Mouse (Mus musculus) yolk sac, embryonic 10.5 days (tissue): ENCODE measurements around the gene Trrap.
A peak's percentile ranks its signal among the peaks of the same experiment; 100 is the strongest.

ENCODE experiments used
- DNase-seq: peaks from one replicate; pipeline ENCODE4 v3.0.0-alpha.2; 2017; ENCODE audit warnings: low spot score

Gene Trrap

DNA sequence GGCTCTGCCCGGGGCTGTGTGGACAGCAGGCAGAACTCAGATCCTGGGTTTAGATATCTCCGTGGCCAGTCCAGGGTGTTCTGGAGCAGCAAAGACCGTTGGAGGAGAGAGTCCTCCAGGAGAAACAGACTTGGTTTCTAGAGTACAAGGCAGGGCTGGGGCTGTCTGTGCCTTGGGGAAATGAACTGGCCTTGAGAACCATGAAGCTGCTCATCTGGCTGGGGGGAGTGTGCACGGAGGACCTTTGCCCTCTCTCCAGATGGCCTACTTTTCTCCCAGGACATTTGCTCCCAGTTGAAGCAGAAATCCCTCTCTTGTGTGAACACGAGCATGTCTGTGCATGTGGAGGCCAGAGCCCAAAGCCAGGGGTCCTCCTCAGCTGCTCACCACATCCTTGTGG is 104.8 kb downstream of the Trrap start:
- DNase-seq = peak; percentile 29

DNA sequence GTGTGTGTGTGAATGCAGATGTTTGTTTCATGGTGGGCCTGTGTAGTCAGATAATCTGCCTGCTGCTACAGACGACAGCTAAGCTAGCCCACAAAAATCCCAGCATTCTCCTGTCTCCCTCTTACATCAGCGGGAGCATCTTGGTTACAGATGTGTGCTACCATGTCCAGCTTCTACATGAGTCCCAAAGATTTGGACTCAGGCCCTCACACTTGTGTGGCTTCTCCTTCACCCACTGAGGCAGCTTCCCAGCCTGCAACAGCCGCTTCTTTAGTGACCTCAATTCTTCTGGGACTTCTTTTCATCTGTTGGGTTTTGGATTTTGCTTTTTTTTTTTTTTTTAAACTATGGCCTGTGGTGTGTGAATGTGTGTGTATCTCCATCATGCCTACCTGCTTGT is 105.3 kb downstream of the Trrap start:
- no peak for DNase-seq

- DNase-seq = no peak
Observed at GRCm38 (mm10) chr5:144875227-144875626, 107.7 kb downstream of the Trrap start.

GRCm38 (mm10) chr5:144875892-144876291 is 108.4 kb downstream of the Trrap start:
- peak; percentile 40 for DNase-seq

DNA sequence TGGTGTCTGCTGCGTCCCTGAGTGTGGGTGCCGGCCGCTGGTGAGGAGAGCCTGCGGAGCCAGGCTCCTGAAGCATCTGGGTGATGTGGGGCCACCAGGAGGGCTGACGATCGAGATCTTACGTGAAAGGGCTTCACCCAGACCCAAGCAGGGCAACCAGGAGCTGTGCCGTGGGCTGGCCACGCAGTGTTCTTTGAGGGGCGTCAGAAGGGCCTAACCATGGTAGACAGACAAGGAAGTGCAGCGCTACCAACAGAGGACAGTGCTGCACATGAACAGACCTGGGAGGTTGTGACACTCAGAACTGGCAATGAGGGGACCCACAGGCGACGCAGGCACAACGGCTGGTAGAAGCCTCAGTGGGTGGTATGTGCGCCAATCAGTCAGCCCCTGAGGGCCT is 109.5 kb downstream of the Trrap start:
- DNase-seq = no peak

- no peak for DNase-seq
Observed at GRCm38 (mm10) chr5:144881670-144882399, 114.3 kb downstream of the Trrap start.

DNA sequence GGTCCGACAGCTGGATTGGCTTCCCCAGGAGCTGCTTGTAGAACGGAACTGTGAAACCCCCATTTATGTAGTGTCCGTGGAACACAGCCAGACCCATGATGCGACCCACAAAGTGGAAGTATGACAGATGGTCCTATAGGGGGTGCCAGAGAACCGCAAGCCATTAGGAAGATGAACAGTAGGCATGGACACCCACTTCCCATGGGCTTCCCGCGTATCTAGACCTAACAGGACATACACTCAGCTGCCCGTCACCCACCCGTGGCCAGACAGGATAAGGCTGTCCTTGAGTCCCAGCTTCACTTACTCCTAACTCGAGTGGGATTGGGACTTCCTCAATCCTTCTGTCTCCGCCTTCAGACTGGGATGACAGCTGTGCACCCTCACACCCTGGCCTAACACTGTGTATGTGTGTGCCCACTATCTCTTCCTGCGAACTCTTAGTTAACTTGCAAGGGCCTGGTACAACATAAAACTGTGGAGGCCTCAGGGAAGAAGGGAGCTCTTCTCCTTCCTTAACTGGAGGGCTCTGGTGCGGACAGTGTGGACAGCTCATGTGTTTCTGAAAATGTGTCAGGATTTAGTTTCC is 117.2 kb downstream of the Trrap start:
- DNase-seq = no peak

GRCm38 (mm10) chr5:144885968-144886650 is 118.6 kb downstream of the Trrap start:
- no peak for DNase-seq

DNA sequence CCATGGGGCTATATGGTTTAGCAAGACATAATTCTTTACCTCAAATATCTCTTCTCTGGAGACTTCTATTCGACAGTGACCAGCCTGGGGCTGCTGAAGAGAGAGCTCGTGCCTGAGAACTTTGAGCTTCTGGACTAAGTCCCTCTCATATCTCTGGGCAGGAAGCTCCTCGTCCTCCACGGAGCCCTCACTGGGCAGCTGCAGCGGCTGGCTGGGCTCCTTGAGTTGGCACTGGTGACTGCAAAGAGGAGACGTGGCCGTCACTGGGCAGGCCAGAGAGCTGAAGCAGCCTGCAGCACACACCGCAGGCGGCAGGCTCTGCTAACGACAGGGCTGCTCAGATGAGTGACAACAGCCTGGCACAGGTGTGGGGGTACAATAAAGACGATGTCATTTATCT is 123.7 kb downstream of the Trrap start:
- no peak for DNase-seq

DNA sequence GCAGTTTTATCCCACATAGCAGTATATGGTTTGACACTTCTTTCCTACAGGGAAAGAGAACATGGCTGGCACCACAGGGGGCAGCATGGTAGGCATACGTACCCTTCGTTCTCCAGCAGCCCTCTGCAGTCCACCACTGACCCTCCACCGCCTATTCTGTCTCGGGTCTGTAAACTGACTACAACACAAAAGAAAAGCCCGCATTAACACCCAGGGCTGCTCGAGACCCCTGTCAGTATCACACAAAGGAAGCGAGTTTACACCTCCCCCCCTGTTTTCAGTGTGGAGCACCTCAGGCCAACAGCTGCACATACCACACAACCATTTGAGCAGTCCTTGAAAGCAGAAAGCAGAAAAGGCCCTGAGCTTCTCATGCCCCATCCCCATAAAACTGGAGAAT is 130.3 kb downstream of the Trrap start:
- DNase-seq = no peak

DNA sequence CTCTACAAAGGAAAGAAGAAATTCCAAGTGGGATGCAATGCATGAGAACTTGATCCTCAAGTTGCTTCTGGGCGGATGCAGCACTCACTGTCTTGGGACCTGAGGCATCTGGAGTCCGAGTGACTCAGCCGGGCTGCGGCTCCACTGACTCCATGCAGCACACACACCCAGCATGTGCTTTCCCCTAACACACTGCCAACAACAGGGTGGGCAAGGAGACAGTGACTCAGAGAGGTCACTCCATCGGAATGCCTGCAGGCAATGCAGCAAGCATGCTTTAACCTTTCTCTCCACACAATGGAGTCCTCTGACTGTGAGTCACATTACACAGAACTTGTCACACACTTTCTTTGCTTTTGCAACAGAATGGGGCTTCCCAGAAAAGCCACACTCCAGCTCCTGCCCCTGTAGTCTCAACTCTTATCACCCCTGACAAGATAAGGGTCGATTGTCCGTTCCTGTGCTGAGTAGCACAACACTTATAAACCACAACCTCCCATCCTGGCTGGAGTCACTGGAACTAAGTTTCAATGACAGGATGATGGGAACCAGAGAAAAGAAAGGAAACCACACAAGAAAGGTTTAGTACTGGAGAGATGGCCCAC is 131.0 kb downstream of the Trrap start:
- DNase-seq = peak; percentile 14

DNA sequence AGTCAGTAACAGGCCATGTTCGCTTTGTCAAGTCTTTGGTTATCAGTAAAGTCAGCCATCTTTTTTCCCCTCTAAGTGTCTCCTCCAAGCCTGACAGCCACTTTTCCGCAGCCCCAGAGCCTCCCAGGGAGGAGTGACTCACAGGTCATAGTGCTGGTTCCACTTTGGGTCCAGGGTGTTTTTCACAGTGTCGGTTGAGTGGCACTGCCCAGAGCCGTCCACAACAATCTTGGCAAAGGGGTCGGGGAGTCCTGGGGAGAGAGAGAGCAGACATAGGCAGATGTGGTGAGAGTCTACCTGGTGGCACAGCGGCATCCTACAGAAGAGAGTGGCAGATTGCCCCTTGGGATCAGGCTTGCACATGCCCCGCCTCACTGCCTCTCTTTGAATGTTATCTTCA is 133.5 kb downstream of the Trrap start:
- DNase-seq = no peak

DNA sequence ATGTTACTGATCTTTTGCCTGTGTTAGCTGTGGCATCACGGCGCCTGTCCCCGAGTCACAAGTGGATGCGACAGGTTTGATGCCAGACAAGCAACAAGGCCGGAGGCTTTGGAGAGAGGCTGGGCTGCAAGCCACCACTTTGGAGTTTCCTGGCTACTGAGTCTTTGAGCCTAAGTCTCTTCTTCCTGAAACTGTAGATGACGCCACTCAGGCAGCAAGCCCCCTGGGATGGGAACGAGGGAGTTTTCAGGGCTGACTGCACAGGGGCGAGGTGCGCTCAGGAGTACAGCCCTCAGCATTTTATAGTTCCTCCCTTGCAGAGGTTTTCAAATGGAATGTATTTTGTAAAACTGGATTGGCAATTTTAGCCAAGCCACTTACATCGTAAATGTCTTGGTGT is 134.3 kb downstream of the Trrap start:
- no peak for DNase-seq

- DNase-seq = no peak
Observed at GRCm38 (mm10) chr5:144904356-144905134, 137.0 kb downstream of the Trrap start.

DNA sequence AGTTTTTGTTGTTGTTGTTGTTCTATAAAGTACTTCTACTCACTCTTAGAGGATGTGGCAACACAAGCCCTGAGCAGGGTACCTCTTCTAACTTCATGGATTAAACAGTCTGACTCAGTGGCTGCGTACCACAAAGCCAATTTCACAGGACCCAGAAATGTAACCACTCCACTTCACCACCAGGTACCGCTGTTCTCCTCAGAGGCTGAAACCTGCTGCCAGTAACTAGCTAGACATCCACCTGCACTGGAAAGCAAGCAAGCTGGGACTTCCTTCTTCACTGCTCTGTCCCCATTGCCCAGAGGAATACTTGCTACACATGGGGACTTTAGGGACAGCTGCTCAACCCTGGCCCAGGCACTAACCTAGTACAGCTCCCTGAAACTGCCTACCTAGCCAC is 140.1 kb downstream of the Trrap start:
- no peak for DNase-seq
